Mouse (Mus musculus) T-helper 17 cell (primary cell): Measurements from ENCODE around the gene Etv6.

Experiments
- in situ Hi-C, 2 experiments: fragments of 300-600 bp; cut with MboI, MseI; formaldehyde crosslinking; loops; 1 replicate in 1 of 2; 2 replicates in 1 of 2; pipeline ENCODE4 v1.15.1; 2025; ENCODE audit warnings: high pct_unique_total_duplicates in 2 of 2

The Etv6 gene

DNA sequence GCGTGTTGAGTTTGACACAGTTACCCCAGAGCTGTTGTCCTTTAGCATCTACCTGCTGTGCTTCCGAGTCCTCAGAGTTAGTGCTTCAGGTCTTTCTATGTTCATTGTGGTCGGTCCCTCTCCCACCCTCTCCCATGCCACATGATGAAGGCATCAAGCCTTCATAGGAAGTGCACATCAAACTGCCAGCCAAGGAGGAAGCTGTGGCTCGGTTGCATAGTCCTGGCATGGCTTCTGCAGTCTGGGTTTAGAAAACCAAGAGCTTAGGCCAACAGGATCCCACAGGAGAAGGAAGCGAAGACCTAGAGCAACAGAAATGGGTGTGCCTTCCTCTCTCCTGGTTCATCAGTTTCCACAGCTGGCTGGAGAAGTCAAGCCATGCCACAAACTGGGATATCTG lies 166.7 kb downstream of the Etv6 start:
- in situ Hi-C loops: no loop called here

DNA sequence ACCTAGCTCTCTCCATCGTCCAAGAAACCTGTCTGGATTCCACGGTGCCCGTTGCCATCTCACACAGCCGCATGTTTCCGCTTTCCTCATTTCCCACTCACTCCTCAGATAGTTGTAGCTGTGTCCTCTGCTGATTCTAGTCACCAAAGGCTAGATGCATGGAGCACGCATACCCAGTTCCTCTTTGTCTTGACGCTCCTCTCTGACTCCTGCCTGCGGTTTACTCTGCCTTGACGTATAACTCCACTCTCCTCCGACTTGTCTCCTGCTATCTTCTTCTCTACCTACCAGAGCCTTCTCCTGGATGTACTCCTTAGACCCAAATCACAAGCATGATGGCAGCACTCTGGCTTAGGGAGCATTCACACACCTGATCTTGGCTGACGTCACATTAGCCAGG lies 169.7 kb downstream of the Etv6 start:
- in situ Hi-C loops: no loop called here

DNA sequence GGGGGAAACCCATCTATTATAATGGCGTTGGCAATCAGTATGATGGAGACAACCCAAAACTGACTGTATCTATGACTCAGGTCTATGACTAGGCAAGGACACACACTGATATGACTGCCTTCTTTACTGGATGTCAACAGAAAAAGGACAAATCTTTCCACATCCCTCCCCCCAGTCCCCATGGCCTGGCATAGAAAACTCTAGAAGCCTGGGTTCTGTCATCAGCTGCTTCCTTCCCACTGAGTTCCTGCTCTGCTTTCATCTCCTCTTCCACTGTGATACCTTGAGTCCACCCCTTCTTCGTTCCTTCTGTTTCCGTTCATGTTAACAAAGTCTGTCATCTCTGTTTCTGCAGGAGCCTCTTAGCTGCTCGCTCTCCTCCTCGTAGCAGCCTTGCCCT lies 170.2 kb downstream of the Etv6 start:
- in situ Hi-C loops: no loop called here

- in situ Hi-C loops: no loop called here
Observed at GRCm38 (mm10) chr6:134206251-134206650, 170.8 kb downstream of the Etv6 start.

- in situ Hi-C loops: no loop called here
Observed at GRCm38 (mm10) chr6:134207391-134208179, 172.1 kb downstream of the Etv6 start.

- in situ Hi-C loops: no loop called here
Observed at GRCm38 (mm10) chr6:134208180-134208952, 172.9 kb downstream of the Etv6 start.

- in situ Hi-C loops: no loop called here
Observed at GRCm38 (mm10) chr6:134210675-134211457, 175.4 kb downstream of the Etv6 start.

- in situ Hi-C loops: no loop called here
Observed at GRCm38 (mm10) chr6:134211458-134211776, 175.9 kb downstream of the Etv6 start.

- in situ Hi-C loops: no loop called here
Observed at GRCm38 (mm10) chr6:134217747-134218146, 182.2 kb downstream of the Etv6 start.

DNA sequence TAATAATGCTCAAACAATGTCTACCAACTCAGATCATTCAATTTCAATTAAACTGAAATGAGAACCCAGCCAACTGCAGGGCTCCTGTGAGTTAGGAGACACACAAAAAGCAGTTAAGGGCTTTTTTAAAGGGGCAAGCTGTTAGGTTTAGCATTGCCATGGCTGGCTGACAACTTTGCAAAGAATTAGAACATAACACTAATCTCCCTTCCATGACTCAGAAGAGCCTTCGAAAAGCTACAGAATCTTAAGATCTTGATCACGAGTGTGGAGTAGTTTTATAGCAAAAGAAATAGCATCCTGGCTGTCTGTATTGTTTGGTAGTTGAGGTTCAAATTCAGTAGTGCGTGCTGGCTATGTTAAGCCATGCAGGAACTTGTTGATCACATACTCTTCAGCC lies 182.9 kb downstream of the Etv6 start:
- in situ Hi-C loops: no loop called here

- in situ Hi-C loops: no loop called here
Observed at GRCm38 (mm10) chr6:134219358-134219757, 183.9 kb downstream of the Etv6 start.

- in situ Hi-C loops: no loop called here
Observed at GRCm38 (mm10) chr6:134220209-134220777, 184.8 kb downstream of the Etv6 start.

DNA sequence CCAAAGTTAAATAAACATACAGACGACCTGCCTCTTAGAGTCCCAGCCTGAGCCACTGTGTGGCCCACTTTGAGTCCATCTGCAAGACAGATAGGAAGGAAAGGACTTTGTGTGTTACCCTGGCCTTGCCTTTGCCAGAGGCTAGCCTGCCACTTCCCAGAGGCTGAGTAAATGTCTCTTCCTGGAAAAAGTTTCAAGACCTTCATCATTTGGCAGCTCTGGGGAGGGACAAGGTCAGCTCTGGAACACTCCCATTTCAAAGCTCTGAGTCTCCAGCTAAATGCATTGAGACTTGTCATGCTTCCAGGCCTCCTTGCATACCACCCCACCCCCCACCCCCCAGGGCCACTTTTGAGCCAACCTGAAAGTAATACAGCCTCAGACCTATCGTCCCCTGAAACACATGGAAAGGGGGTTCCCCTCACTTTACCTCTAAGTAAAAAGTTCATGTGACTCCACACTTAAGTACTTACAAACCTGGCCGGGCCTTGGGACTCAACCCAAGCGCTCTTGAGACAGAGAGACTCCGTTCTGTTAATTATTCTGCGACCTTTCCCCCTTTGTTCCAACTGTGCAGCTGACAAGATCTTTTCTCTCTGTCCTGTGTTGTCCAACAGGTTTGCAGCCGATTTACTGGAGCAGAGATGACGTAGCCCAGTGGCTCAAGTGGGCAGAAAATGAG lies 186.9 kb downstream of the Etv6 start:
- in situ Hi-C loops: no loop called here

- in situ Hi-C loops: loop anchor here in 1 of 2 experiments (25.0 kb wide), 1 partner anchor 263 kb away; no protein-coding TSS in a partner anchor
Observed at GRCm38 (mm10) chr6:134225564-134225963, 190.1 kb downstream of the Etv6 start.

DNA sequence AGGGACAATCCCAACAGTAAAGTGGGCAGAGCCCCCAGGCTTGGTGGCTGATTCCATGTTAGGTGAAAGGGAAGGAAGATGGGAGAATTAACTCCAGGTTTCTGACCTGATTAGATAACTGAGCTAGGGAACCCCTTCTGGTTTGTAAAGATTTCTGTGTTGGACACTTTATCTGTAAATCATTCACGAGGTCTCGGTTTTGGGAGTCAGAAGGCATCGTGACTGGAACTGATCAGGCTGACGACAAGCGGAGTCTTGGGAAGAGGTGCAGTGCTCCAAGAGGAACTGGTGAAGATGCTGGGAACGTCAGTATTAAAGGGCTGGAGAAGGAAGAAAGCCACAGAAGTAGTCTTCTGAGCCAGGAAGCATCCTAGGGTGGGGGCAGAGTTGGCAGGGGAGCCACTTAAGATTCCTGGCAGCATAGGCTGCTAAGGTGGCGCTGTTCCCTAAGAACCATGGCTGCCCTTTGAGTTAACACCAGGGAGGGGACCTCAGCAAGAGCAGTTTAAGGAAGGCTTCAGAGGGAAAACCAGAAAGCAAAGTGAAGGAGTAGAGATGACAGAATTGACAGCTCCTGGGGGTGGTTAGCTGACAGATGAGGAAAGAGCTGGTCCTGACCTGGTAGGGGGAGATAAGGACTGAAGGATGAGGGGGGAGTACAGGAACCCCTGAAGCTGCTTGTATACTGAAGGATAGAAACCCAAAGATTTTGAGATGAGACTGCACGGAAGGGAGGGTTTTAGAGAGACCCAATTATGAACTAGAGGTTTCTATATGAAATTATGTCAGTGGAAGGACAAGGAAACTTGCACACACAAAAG lies 191.1 kb downstream of the Etv6 start:
- in situ Hi-C loops: loop anchor here in 1 of 2 experiments (25.0 kb wide), 1 partner anchor 264 kb away; no protein-coding TSS in a partner anchor

DNA sequence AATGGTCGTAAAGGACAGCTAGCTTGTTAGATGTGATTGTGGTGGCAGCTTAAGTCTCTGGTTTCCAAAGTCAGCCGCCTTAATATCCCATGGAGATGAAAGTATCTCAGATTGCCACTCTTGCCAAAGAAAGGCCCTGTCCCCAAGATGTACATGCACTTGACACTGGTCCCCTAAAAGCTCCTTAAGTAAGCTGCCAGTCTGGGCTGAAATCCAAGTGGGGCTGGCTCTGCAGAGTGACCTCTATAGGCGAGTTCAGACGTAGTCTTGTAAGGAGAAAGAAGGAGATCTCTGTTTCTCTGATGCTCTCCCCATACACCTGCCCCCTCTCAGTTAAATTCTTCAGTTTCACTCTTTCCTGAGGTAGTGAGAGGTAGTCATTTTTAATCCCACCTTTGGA lies 200.8 kb downstream of the Etv6 start:
- in situ Hi-C loops: loop anchor here (5.0 to 25.0 kb wide), 3 partner anchors 64 to 1358 kb away; no protein-coding TSS in a partner anchor

- in situ Hi-C loops: loop anchor here (5.0 to 25.0 kb wide), 3 partner anchors 66 to 1356 kb away; no protein-coding TSS in a partner anchor
Observed at GRCm38 (mm10) chr6:134238455-134238854, 203.0 kb downstream of the Etv6 start.

DNA sequence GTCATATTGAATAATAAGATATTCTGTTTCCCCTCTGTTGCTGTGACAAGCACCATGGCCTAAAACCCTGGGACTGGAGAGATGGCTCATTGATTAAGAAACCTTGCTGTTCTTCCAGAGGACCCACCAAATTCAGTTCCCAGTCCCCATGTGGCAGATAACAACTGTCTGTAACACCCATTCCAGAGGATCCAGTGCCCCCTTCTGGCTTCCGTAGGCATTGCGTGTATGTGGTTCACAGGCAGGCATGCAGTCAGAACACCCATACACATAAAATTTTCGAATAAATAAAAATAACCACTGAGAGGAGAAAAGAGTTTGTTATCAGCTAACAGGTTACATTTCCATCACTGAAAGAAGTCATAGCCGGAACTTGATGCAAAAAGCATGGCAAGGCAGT lies 205.5 kb downstream of the Etv6 start:
- in situ Hi-C loops: loop anchor here in 1 of 2 experiments (25.0 kb wide), 1 partner anchor 279 kb away; no protein-coding TSS in a partner anchor

GRCm38 (mm10) chr6:134243119-134243518 lies 207.6 kb downstream of the Etv6 start:
- in situ Hi-C loops: loop anchor here in 1 of 2 experiments (25.0 kb wide), 1 partner anchor 281 kb away; no protein-coding TSS in a partner anchor

- in situ Hi-C loops: loop anchor here in 1 of 2 experiments (25.0 kb wide), 1 partner anchor 281 kb away; no protein-coding TSS in a partner anchor
Observed at GRCm38 (mm10) chr6:134243546-134243945, 208.0 kb downstream of the Etv6 start.
